Mouse (Mus musculus) lung, postnatal 25 days (tissue): Measurements from ENCODE around the gene Slc28a3.

ENCODE experiments used
- DNase-seq: peaks from one replicate; pipeline ENCODE4 v3.0.0; 2022; ENCODE audit warnings: low spot score

The Slc28a3 gene

GRCm38 (mm10) chr13:58560497-58561138 lies 50.1 kb downstream of the Slc28a3 start:
- DNase-seq: peak; percentile 17

GRCm38 (mm10) chr13:58558216-58558615 lies 52.5 kb downstream of the Slc28a3 start:
- DNase-seq: no peak

- no peak for DNase-seq
Observed at GRCm38 (mm10) chr13:58556018-58556417, 54.7 kb downstream of the Slc28a3 start.

- DNase-seq: no peak
Observed at GRCm38 (mm10) chr13:58555561-58555960, 55.1 kb downstream of the Slc28a3 start.

DNA sequence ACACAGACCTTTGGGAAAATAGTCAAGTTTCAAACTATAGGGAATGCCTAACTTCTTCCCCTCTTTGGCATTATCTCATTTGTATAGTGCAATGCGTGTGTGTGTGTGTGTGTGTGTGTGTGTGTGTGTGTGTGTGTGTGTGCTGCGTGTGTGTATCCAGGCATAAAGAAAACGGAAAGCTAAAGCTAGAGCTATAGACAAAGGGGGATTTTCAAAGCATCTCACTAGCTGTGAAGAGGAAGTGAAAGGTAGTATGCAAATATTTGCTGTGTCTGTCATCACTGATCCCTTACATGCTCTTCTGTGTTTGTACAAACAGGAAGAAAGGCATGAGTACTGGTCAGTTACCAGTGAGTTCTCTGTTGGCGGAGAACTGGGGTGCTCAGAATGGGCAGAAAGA lies 58.8 kb downstream of the Slc28a3 start:
- DNase-seq: peak; percentile 19

- DNase-seq: no peak
Observed at GRCm38 (mm10) chr13:58547570-58547969, 63.1 kb downstream of the Slc28a3 start.

GRCm38 (mm10) chr13:58543688-58544408 lies 66.8 kb downstream of the Slc28a3 start:
- no peak for DNase-seq

DNA sequence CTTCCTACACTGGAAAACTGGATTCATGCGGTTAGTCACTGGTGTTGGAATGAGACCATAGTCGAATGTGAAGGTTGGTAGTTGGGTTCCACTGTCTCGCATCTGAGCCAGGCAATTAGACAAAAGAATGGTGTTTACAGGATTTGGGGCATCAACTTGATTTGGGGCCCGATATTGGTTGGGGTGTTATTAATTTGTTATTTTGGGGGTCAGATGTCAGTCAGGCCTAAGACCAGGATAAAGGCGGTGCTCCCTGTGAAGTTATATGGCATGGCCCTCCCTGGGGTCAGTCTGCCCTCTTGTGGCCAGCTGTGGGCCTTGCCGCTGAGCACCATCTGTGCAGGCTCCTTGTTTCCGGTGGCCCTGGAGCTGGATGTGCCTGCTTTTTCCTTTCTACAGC lies 67.6 kb downstream of the Slc28a3 start:
- DNase-seq: peak; percentile 73

GRCm38 (mm10) chr13:58542601-58543041 lies 68.1 kb downstream of the Slc28a3 start:
- no peak for DNase-seq

DNA sequence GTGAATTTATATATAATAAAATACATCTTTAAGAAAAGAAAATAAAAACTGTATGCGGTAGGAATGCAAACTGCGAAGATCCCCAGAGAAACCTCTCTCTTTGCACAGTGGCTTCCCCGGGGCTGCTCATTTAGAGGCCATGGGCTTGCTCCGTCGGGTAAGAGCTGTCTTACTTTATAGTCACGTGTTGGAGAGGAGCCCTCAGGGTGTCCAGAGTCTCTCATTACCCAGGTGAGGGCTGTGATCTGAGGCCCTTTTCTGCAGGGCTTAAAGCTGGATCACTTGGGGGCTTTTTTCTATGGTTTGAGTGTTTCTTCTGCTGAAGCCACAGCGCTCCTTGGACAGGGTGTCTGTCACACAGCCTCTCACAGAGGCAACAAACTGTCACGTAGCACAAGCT lies 68.5 kb downstream of the Slc28a3 start:
- no peak for DNase-seq

DNA sequence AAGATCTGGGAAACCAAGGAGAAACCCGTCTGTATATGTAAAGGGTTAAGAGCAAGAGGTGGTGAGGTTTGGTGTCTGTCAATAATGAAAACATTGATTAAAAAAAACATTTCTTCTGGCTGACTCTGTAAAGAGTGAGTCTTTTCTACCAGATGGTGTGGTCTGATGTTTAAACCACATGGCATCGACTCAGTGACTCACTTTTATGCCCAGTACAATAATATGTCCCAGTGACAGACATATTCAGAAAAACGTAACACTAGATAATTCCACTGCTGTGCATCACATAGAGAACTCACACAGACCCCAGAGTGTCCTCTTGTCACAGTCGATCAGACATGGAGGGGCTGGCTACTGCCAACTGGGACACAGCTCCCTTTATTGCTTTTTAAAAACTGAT lies 69.1 kb downstream of the Slc28a3 start:
- DNase-seq: no peak

DNA sequence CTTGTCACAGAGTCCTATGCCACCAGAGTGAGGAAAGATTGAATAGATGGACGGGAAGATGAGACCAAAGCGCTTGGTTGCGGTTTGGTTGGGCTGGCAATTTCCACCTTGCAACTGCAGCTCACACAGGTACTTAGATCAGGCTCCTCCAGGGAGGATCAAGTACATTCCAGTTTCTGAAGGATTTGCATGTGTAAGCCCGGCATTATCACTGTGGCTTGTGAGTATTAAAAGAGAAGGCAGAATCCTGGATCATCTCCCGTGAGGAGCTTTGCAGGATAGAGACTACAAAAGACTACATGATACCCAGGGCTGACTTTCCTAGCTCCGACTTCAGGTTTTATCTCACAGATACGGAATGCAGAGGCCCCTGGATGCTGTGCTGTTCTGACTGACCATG lies 71.7 kb downstream of the Slc28a3 start:
- no peak for DNase-seq

- no peak for DNase-seq
Observed at GRCm38 (mm10) chr13:58538366-58538765, 72.3 kb downstream of the Slc28a3 start.

DNA sequence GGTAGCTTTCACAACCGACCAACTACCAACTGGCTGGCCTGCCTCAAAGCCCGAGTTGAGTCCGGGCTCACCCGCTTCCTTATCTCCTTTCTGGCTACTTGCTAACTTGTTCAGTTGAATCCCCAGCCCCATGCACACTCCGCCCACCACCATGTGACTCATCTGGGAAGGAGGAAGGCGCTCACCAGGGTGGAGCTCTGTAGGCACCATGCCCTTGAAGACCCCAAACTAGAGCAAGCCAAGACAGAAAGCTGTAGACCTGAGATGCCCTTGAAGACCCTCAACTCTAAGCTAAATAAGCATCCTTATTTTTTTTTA lies 72.8 kb downstream of the Slc28a3 start:
- DNase-seq: no peak

DNA sequence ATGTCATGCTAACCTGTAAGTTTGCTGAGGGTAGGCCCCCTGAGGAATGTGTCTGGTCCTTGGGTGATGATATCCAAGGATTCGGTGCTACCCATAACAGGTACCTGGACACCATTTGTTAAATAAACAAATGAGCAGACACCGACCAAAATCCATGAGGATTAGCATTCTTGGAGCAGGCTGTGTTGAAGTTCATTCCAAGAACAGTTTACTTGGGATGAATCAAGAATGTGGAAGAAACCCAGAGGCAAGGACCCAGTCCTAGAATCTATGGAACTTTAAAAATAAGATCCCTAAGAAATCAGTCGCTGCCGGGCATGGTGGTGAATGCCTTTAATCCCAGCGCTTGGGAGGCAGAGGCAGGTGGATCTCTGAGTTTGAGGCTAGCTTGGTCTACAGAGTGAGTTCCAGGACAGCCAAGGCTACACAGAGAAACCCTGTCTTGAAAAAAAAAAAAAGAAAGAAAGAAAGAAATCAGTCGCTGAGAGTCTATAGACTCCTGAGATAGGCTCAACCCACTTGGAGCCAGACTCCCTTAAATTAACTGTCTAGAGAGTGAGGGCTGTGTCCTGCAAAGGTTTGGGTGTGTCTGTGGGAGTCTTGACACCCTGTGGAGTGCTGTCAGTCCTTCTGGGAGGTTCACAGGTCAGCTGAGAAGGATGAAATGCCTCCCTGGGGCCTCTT lies 73.3 kb downstream of the Slc28a3 start:
- DNase-seq: no peak

GRCm38 (mm10) chr13:58536466-58537231 lies 74.0 kb downstream of the Slc28a3 start:
- DNase-seq: no peak

DNA sequence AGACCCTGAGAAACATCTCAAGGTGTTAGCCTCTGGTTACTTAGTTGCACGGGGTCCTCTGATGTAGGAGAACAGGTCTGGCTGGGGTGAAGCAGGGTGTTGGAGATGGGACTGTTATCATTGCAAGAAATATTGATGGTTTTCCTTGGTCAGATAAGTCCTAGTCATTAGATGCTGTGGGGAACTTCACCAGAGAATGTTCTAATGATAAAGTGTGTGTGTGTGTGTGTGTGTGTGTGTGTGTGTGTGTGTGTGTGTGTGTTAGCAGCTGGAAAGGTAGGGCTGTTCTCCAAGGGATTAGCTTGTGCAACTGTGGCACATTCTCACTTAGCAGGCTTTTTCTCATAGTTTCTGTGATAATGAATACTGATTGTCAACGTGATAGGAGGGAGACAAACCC lies 75.4 kb downstream of the Slc28a3 start:
- no peak for DNase-seq

DNA sequence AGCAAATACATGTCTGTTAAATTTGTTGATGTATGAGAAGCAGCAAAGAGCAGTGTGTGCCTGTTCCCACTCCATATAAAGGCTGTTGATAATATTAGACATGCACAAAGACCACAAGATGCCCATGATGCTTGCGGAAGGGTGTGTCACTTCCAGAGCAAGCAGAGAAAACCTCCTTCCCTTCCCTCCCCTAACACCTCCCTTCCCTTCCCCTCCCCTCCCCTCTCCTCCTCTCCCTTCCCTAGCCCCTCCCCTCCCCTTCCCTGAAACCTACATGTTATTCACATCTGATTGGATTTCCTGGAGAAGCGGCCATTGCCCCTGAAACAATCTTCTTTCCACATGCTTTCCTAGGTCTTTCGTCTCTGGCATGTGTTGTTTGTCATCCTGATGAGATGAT lies 75.8 kb downstream of the Slc28a3 start:
- DNase-seq: no peak

DNA sequence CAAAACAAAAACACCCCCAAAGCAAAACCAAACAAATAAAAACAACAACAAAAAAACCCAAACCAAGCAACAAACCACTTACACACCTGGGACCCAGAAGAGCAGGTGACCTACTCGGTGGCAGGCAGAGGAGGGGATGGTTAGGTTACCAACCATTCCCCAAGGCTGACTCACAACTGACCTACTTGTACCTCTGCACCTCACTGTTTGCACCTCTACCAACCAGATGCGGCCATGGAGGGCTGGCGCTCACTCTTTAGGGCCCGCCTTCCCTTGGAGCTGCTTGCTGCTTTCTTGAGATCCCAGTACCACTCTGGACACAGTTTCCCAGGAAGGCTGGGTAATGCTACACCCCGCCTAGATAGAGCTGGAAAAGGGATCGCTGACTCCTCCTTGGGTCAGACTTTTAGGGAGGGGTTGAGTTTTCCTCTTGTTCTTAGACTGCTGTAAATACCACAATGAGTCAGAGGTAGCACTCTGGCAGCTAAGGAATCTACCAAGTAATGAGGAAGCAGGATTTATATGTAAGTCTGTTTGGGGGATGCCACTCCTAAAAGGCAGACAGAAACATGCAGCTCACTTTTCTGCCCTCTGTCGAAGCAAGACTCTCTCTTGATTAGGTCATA lies 76.3 kb downstream of the Slc28a3 start:
- peak; percentile 34 for DNase-seq

- DNase-seq: no peak
Observed at GRCm38 (mm10) chr13:58524581-58524980, 86.1 kb downstream of the Slc28a3 start.

DNA sequence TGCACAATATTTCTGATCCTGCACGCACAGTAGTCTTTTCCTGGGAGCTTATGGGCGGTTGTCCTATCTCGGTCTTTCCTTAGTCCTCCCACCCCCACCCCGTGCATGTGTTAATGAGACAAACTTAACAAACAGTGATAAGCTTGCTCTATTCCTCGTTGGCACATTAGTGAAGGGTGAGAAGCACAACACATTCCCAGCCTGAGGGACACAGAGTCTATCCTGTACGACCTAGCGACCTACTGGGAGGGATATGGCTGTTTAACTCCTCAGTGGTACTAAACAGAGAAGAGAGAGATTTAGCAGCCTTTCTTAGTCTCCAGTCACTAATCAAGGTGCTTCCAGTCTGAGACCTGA lies 86.9 kb downstream of the Slc28a3 start:
- no peak for DNase-seq
